Mouse (Mus musculus) cerebellum, postnatal 14 days (tissue): ENCODE measurements around the gene Rab21.
A peak's percentile ranks its signal among the peaks of the same experiment; 100 is the strongest.
"Not testable (repeated sequence)": the region's sequence is repeated elsewhere in the genome, so short reads cannot be mapped to it uniquely, and the experiment has no call there.

Experiments used
- DNase-seq, 2 experiments: peaks; one replicate each; pipeline ENCODE4 v3.0.0; 2021; ENCODE audit warnings: mixed read lengths in 2 of 2

Gene Rab21

GRCm38 (mm10) chr10:115323295-115323694 is 7.9 kb upstream of the Rab21 start:
- DNase-seq, result peak; percentile 82 to 83

DNA sequence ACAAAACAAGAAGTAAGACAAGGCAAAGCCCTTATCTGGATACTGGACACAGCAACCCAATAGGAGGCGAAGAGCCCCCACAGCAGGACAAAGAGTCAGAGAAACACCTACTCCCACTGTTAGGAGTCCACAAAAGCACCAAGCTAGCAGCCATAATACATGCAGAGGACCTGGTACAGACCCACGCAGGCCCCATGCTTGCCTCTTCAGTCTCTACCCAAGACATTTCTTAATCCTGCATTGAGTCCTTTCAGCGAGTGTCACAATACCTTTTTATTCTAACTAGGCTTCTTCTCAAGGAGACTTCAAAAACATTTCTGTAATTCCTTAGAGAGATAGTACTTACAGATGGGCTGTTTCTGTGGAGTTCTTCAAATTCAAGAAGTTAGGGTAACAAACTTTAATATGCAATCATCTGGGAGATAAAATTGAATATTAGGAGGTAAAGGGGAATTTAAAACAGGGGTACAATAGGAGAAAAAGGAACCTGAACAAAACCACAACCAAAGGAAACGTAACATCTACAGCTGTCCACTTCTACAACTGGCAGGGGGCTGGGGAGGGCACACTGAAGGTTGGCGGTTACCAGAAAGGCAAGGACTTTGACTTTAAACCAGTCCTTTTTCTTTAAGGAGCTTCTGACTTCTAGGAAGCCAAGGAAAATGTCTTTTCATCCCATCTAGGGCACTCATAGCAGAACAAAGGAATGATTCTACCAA is 6.1 kb upstream of the Rab21 start:
- no peak for DNase-seq

DNA sequence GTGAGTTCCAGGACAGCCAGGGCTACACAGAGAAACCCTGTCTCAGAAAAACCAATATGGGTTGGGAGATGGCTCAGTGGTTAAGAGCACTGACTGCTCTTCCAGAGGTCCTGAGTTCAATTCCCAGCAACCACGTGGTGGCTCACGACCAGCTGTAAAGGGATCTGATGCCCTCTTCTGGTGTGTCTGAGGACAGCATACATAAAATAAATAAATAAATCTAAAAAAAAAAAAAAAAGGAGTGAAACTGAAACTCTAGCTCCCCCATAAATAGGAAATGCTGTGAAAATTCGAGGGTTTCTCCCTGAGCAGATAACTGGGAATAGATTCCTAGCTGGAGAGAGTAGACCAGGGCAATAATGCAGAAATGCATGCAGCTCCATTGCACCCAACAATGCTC is 3.0 kb upstream of the Rab21 start:
- not testable (repeated sequence) for DNase-seq

DNA sequence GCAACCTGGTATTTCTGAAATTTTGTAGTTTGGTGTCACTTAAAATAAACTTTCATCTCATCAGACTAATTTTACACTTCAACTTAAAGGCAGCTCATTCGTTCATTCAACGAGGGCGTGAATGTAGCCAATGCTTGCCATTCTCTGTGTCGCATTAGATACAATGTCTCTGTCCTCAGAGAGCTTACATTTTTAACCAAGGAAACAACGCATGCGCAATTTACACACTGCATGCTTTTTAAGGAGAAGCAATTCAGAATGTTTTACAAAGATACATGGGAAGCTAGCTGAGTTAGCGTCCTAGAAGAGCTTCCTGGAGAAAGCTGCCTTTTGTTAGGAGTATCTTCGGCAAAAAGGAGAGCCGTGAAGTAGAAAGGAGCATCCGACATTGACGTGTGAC is 919 bp upstream of the Rab21 start:
- no peak for DNase-seq

DNA sequence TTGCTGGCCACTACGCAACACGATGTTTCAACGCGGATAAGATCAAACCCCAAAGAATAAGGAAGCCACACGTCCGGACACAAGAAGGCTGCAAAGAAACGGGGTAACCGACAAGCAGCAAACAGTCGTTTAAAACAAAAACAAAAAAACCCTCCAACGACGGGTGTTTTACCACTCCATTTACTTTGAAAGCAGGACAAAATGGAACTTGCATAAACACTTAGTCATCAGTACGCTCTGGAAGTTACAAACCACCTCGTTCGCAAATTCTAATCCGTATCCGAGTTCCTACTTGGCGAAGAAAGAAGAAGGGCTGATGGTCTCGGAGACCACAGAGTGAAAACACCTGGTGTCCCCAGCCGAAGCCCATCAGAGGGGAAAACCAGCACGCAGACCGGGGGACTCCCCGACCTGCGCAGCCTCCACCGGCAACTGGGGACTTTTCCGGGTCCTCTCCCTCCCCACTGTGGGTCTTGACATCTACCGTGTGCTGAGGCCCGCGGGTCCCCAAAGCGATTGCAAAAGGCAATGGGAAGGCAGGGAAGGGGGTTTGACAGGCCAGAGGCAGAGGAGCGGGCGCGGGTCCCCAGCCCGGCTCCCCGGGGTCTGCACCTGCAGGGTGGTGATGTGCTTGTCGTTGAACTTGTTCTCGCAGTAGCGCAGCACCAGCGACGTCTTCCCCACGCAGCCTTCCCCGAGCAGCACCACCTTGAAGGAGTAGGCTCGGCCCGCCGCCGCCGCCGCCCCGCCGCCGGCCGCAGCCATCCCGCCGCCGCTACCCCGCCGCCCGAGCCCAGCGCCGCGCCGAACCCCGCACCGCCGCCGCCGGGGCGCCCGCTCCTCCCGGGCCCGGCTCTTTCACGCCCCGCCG is 577 bp downstream of the Rab21 start:
- DNase-seq, result peak; percentile 17 to 59

GRCm38 (mm10) chr10:115314287-115314581 is 1.2 kb downstream of the Rab21 start:
- no peak for DNase-seq

DNA sequence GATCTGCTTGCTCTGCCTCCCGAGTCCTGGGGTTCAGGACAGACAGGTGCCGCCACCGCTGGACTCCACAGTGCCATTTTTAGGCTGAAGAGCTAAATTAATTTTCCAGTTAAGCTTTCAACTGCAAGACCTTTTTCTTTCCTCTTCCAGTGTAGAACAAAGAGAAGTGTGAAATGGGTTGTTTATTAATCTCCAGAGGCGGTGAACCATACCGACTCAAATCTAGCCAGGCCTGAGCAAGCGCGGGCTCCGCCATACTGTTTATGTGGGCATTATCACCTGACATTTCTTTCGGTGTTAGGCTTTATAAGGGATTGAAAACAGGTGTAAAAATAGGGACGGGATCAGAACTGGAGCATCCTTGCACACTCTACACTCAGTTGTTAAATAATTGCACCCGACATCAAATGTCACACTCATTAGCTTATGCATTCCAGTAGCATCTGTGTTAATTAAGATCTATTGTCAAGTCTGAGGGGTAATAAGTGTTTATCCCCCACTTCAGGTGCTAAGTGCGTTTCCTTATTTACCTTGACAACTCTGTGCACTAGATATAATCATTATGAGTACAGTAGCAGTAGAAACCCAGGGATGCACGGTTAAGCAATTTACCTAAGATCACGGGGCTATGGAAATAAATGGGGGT is 1.6 kb downstream of the Rab21 start:
- DNase-seq, result no peak

GRCm38 (mm10) chr10:115312732-115313131 is 2.7 kb downstream of the Rab21 start:
- DNase-seq, result peak in 1 of 2 experiments; percentile 21

DNA sequence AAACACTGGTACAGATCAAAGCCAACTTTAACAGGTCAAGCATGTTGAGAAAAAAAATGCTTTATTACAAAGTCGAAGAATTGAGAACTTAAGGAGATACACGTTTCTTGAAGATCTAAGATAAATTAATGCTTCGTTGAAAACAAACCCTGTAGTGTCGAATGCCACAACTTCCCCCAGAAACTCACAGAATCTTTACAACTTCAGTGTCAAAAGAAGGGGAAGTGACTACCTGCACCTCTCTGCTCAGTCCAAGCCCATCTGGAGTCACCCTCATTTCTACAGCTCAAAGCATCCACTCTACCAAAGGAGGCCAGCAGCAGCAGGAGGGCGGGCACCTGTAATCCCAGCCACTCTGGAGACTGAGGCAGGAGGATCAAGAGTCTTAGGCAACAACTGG is 3.2 kb downstream of the Rab21 start:
- DNase-seq, result no peak

GRCm38 (mm10) chr10:115311263-115311965 is 4.0 kb downstream of the Rab21 start:
- no peak for DNase-seq

DNA sequence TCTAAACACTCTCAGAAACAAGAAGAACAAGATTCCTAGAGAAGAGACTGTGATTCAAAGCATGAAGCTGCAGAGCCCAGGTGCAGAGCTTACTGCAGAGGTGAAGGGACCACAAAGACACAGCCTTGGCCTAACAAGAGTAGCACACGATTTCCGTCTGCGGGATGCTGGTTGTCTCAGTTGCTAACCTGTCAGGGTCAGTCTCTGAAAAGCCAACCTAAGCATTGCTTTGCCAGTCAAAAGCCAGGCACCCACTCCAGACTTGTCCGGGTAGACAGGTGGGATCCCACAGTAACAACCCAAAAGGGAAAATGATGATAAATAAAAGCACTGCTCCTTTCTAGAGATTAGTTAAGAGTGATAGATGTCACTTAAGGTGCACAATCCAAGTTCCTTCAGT is 6.2 kb downstream of the Rab21 start:
- no peak for DNase-seq

GRCm38 (mm10) chr10:115307331-115307875 is 8.0 kb downstream of the Rab21 start:
- no peak for DNase-seq

GRCm38 (mm10) chr10:115298683-115299082 is 16.7 kb downstream of the Rab21 start:
- no peak for DNase-seq

DNA sequence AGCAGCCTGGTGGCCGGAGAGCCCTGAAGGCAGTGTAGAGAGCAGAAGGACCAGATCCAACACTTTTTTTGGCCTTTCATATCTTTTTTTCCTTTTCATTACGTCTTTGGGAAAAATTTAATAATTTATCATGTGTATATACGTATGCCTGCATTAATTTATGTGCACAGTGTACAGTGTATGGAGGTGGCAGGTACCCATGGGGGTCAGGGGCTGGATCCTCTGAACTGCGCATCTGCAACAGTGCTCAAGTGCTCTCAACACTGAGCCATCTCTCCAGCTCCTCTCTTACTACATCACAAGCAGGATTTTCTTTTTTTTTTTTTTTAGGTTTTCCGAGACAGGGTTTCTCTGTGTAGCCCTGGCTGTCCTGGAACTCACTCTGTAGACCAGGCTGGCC is 17.8 kb downstream of the Rab21 start:
- no peak for DNase-seq

GRCm38 (mm10) chr10:115296401-115296935 is 18.9 kb downstream of the Rab21 start:
- no peak for DNase-seq

- DNase-seq, result no peak
Observed at GRCm38 (mm10) chr10:115295162-115295561, 20.2 kb downstream of the Rab21 start.

DNA sequence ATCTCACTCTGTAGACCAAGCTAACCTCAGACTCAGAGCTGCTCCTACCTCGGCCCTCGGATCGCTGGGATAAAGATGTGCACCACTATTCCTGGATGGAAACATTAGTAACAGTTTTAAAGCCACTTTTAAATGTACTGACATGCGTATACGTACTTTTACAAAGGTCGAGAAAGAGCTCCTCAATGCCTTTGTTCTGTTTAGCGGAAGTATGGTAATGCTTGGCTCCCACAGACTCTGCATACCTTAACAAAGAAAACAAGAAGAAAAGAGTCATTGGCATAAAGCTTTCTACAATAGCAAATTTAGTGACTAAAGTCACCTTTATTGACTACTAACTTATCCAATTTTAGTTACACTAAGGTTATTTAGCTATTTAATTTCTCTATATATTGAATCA is 20.7 kb downstream of the Rab21 start:
- DNase-seq, result no peak

DNA sequence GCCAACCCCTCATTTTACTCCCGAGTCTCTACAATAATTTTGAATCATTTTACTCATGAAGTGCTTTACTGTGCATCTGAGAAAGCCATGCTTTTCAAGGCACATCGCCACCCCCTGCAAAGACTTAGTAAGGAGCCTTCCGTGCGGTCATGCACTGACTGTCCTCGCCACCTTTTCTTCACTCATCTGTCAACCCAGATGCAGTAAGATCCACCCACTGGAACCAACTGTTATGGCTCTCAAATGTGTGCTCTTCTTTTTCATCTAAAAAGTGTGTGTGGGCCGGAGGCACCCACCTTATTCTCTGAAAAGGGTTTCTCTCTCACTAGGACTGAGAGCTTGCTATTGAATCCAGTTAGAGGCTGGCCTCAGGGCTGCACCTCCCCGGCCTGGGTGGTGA is 21.4 kb downstream of the Rab21 start:
- no peak for DNase-seq

DNA sequence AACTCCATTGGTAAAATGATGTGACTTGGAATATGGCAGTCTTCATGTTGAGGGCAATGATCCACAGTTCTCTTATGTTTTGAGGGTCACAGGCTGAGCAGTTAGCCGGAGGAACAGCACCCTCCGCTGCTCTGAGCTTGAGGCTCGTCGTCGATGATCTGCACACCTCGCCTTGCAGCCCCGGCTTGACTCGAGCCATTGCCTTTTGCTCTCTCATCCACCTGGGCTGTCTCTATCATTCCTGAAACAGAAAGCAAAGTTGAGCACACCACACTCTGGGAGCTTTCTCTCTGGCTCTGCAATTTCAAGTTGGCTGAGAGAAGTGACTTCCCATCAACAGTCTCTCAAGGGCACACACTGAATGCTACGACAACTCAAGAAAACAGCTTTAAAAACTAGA is 24.7 kb downstream of the Rab21 start:
- DNase-seq, result no peak

GRCm38 (mm10) chr10:115288856-115289255 is 26.5 kb downstream of the Rab21 start:
- no peak for DNase-seq

DNA sequence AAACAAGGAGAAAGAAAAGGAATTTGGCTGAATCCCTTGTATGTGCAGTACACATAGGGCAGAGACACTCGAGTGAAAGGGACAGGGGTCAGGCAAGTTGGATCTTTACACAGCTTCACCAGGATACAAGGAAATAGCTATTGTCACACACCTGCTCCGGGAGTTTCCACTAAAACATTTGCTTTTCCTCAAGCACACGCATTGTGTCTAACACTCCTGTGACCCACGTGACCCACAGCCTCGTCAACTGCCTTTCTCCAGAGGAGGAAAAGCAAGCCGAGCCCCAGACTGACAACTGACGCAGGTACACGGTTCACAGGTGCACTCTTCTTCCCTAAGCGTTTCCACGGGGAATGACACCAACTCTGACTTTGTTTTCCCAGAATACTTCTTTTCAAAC is 31.2 kb downstream of the Rab21 start:
- DNase-seq, result no peak

DNA sequence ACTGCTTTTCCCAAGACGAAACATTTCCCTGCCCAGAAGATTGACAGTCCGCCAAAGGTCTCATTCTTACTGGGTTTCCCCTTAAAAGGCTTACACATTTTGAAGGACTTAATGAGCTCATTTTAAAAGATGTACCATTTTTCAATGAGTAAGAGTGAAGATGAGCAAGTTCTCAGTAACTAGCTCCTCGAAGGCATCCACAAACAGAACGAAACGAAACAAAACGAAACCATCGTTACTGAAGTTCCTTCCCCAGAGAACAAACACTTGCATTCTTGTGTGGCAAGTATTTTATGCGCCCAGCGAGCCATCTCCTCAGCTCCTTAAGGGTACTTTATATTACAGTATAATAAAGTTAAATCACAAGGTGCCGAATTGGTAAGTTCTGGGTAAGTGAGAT is 34.0 kb downstream of the Rab21 start:
- no peak for DNase-seq

DNA sequence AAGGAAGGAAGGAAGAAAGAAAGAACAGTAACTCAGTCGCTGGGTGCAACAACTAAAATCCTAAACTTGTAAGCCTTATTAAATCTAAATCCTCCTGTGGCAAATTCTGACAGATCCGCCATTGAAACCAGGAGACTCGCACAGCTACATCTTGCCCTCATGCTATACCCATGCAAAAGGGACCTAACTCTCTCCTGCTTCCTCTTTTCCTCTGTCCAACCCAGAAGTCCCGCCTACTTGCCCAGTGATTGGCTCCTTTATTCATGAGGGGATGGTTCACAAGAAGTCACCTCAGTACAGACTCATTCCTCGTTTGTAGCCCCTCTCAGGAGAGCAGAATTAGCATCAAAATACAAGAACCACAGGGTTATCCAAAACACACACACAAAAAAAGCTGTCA is 43.7 kb downstream of the Rab21 start:
- DNase-seq, result no peak
